Mouse (Mus musculus) kidney, adult 18-20 months (tissue): ENCODE measurements at regions not wholly inside any gene's neighbourhood (a gene's known extent, or its start where the extent isn't known, plus 50 kb on each side); places are given as distances from the start of the nearest gene placed in this dataset.
"Not testable (repeated sequence)": the region's sequence is repeated elsewhere in the genome, so short reads cannot be mapped to it uniquely, and the experiment has no call there.

Experiments used
- DNase-seq: peaks from one replicate; pipeline ENCODE4 v3.0.0; 2021

- no peak for DNase-seq
These were observed 199.7 kb upstream of the Slc7a11 start for GRCm38 (mm10) chr3:50643068-50643467.

- DNase-seq, result no peak
These were observed 196.5 kb upstream of the Slc7a11 start for GRCm38 (mm10) chr3:50639907-50640323.

- no peak for DNase-seq
These were observed 191.2 kb upstream of the Slc7a11 start for GRCm38 (mm10) chr3:50634457-50635075.

- no peak for DNase-seq
These were observed 187.9 kb upstream of the Slc7a11 start for GRCm38 (mm10) chr3:50631286-50631685.

- DNase-seq, result no peak
These were observed 184.8 kb upstream of the Slc7a11 start for GRCm38 (mm10) chr3:50628092-50628696.

GRCm38 (mm10) chr3:50621176-50621575 is 177.8 kb upstream of the Slc7a11 start:
- not testable (repeated sequence) for DNase-seq

GRCm38 (mm10) chr3:50619061-50619460 is 175.6 kb upstream of the Slc7a11 start:
- no peak for DNase-seq

GRCm38 (mm10) chr3:50615384-50616285 is 172.2 kb upstream of the Slc7a11 start:
- no peak for DNase-seq

- no peak for DNase-seq
These were observed 169.6 kb upstream of the Slc7a11 start for GRCm38 (mm10) chr3:50613011-50613410.

GRCm38 (mm10) chr3:50609341-50610012 is 166.1 kb upstream of the Slc7a11 start:
- DNase-seq, result peak; percentile 7

GRCm38 (mm10) chr3:50607736-50608135 is 164.3 kb upstream of the Slc7a11 start:
- no peak for DNase-seq

GRCm38 (mm10) chr3:50606986-50607385 is 163.6 kb upstream of the Slc7a11 start:
- no peak for DNase-seq

- no peak for DNase-seq
These were observed 162.3 kb upstream of the Slc7a11 start for GRCm38 (mm10) chr3:50605750-50606149.

GRCm38 (mm10) chr3:50603182-50603581 is 159.8 kb upstream of the Slc7a11 start:
- DNase-seq, result no peak

- no peak for DNase-seq
These were observed 152.3 kb upstream of the Slc7a11 start for GRCm38 (mm10) chr3:50595732-50596131.

GRCm38 (mm10) chr3:50584323-50584722 is 140.9 kb upstream of the Slc7a11 start:
- DNase-seq, result no peak

GRCm38 (mm10) chr3:50583475-50583874 is 140.1 kb upstream of the Slc7a11 start:
- DNase-seq, result no peak

GRCm38 (mm10) chr3:50574388-50574787 is 131.0 kb upstream of the Slc7a11 start:
- no peak for DNase-seq

GRCm38 (mm10) chr3:50570027-50570426 is 126.6 kb upstream of the Slc7a11 start:
- no peak for DNase-seq

GRCm38 (mm10) chr3:50569565-50569964 is 126.2 kb upstream of the Slc7a11 start:
- no peak for DNase-seq

GRCm38 (mm10) chr3:50554150-50554549 is 110.7 kb upstream of the Slc7a11 start:
- DNase-seq, result no peak

GRCm38 (mm10) chr3:50548568-50548967 is 105.2 kb upstream of the Slc7a11 start:
- DNase-seq, result no peak

- DNase-seq, result no peak
These were observed 87.2 kb upstream of the Slc7a11 start for GRCm38 (mm10) chr3:50530654-50531053.
